Mouse (Mus musculus) G1E (cell line): ENCODE results near the gene Rbm26.

Source experiments
- CTCF ChIP-seq: IDR thresholded peaks from 2 replicates; pipeline ENCODE4 v1.5.1; 2012; ENCODE audit warnings: low read depth, low read length, inconsistent platforms, mixed read lengths
- GATA1 ChIP-seq: IDR thresholded peaks from 2 replicates; pipeline ENCODE4 v1.6.1; 2012; ENCODE audit warnings: borderline replicate concordance, low read length, inconsistent platforms, mixed read lengths
- GATA2 ChIP-seq: IDR thresholded peaks from 2 replicates; pipeline ENCODE4 v1.6.1; 2012; ENCODE audit warnings: low read depth, low read length, inconsistent platforms, borderline replicate concordance
- POLR2AphosphoS5 ChIP-seq: IDR thresholded peaks from 2 replicates; pipeline ENCODE4 v1.6.1; 2012; ENCODE audit warnings: low read depth, low read length, inconsistent platforms; ENCODE audit not compliant: insufficient replicate concordance
- TAL1 ChIP-seq: conservative IDR thresholded peaks from 2 replicates; pipeline ENCODE4 v1.6.1; 2012; ENCODE audit warnings: low read depth, low read length, inconsistent platforms, mixed read lengths

- no peak for TF ChIP-seq CTCF
- no peak for TF ChIP-seq TAL1
- no peak for TF ChIP-seq GATA1
- TF ChIP-seq GATA2, result no peak
- no peak for TF ChIP-seq POLR2AphosphoS5
Observed at GRCm38 (mm10) chr14:105087001-105087400, 90.1 kb downstream of the Rbm26 start.
